In the genomic region with DNA sequence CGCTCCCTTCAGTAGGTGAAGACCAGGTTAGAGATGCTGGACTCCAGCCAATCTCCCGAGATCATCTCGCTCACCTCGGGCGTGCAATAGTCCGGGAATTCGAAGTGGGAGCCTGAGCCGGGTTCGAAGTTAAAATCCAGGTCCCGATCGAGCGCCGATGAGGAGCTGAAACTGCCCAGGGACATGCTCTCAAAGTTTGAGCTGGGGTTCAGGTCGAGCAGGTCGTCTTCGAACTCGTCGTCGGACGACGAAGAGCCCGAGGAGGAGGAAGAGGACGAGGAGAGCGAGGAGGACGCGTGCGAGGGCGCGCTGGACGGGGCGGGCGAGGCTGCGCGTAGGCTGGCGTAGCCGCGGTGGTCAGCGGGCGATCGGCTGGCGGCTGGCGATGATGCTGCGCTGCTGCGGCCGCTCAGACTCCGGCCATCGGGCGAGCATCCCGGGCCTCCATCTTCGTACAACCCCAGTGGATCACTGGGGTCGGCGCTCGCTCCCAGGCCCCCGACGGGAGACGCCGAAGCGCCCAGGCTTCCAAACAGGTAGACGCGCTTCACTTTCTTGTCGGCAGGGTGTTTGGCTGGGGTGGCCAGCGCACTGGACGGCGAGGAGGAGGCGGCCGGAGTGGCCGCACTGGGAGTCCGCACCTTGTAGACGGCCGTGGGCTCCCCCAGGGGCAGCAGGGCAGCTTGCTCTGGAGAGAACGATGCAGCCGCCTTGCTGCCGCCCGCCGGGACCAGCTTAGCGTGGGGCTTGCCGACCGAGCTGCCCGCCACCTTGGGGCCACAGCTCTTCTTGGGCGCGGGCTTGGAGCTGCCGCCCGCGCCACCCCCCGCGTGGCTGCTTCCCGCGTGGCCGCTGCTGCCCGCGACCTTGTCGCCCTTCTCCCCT, we compare ENCODE assay signal across 8 mouse cellular contexts. TPM values are rescaled to one million over a fixed set of nuclear protein-coding genes. Genes with fewer than 3 reads are reported as not detected.
DNase-seq lines count a peak whose midpoint lies in the region; TF ChIP-seq lines count a peak whose summit lies in the region.

No protein-coding gene starts in this region.

- DNase-seq in right cerebral cortex, postnatal 10 days (ENCODE audit: low spot score in 2 of 2), result peak; percentile 62 to 63
- no peak for DNase-seq in right cerebral cortex, adult 18-20 months
- peak; percentile 43 for DNase-seq in cerebellum, adult 9-11 months
- peak; percentile 29 to 64 for DNase-seq in heart, adult 18-20 months
- DNase-seq in kidney, adult 2 months, result peak; percentile 38
- peak; percentile 22 to 27 for DNase-seq in lung, adult 18-20 months
- DNase-seq in ovary, postnatal 10 days (ENCODE audit: low spot score), result peak; percentile 48
- DNase-seq in urinary bladder, postnatal 14 days (ENCODE audit: low spot score), result peak; percentile 42

- TF ChIP-seq CTCF in kidney, adult 2 months (conservative IDR thresholded peaks at IDR 0.05; ENCODE audit: insufficient read depth, insufficient read length, low read depth, low read length), result no peak

- H3K4me3 ChIP-seq in kidney, adult 2 months (ENCODE audit: insufficient read depth, low read depth, low read length), result peak overlapping the region; percentile 89

- peak overlapping the region; percentile 89 for H3K27ac ChIP-seq in kidney, adult 2 months (ENCODE audit: insufficient read depth, low read depth, low read length)

- H3K27me3 ChIP-seq in kidney, adult 2 months (replicated peaks; ENCODE audit: control insufficient read depth, insufficient read depth, low read length), result no peaks in the 10 kb centered on the region

- no peaks in the 10 kb centered on the region for H3K36me3 ChIP-seq in kidney, adult 2 months (ENCODE audit: control insufficient read depth, insufficient read depth, low read length)

- WGBS in kidney, adult 2 months, result 1% methylated on average over 91 of the region's 92 CpGs

- no peak for TF ChIP-seq POLR2A in kidney, adult 2 months (IDR thresholded peaks at IDR 0.05; ENCODE audit: low read depth, low read length)

- H3K4me1 ChIP-seq in kidney, adult 2 months (ENCODE audit: control insufficient read depth, insufficient read depth, low read length), result no peaks in the 10 kb centered on the region

RNA-seq across cellular contexts. Expression of a gene that starts 1.6 kb away (rescaled TPM):
- total RNA-seq in heart, adult 18-20 months (2021), result 10 to 100 TPM in 1 of 2 experiments, 1 to 10 TPM in 1; 7.8 to 12.7 TPM
- 7.8 and 10.0 TPM in 2 replicates for polyA plus RNA-seq in kidney, adult 2 months (2012; rRNA removed)
